Mouse (Mus musculus) Patski (cell line): ENCODE results near the gene Zwilch. TPM values are rescaled to one million over a fixed set of nuclear protein-coding genes. Genes with fewer than 3 reads are reported as not detected.

ENCODE experiments used
- ATAC-seq: fragments of 100-300 bp; one replicate; pipeline ENCODE4 v1.8.0; 2021
- CTCF ChIA-PET: fragments of 350-600 bp; sonication (Branson Sonifier 250); formaldehyde crosslinking; loops from one replicate; lab custom pipeline; 2022; ENCODE audit warnings: inconsistent platforms; lab: Charles Lee
- POLR2A ChIA-PET: fragments of 350-600 bp; sonication (Branson Sonifier 250); formaldehyde crosslinking; loops from one replicate; lab custom pipeline; 2022; ENCODE audit warnings: antibody characterized with exemption, inconsistent platforms; lab: Charles Lee
- DNase-seq: peaks from one replicate; pipeline ENCODE4 v3.0.0-alpha.2; 2011; ENCODE audit warnings: low read depth, low spot score
- H3K27me3 ChIP-seq: fragments of 371-371 bp; one replicate; pipeline ENCODE4 v1.5.1; 2021
- CTCF ChIP-seq: fragments of 100-300 bp; IDR thresholded peaks from one replicate; pipeline ENCODE4 v1.5.1; 2021
- in situ Hi-C: fragments of 300-500 bp; cut with MboI; formaldehyde crosslinking; loops from 3 replicates; pipeline ENCODE4 v1.11.1; 2018; ENCODE audit warnings: low pct_unique_long_range_greater_than_20kb, mixed read lengths
- polyA plus RNA-seq: library from polyadenylated mRNA; unstranded; gene quantifications from one replicate; pipeline ENCODE4 v1.2.3, GENCODE M21; 2021

The Zwilch gene
- 35.4 TPM for polyA plus RNA-seq

DNA sequence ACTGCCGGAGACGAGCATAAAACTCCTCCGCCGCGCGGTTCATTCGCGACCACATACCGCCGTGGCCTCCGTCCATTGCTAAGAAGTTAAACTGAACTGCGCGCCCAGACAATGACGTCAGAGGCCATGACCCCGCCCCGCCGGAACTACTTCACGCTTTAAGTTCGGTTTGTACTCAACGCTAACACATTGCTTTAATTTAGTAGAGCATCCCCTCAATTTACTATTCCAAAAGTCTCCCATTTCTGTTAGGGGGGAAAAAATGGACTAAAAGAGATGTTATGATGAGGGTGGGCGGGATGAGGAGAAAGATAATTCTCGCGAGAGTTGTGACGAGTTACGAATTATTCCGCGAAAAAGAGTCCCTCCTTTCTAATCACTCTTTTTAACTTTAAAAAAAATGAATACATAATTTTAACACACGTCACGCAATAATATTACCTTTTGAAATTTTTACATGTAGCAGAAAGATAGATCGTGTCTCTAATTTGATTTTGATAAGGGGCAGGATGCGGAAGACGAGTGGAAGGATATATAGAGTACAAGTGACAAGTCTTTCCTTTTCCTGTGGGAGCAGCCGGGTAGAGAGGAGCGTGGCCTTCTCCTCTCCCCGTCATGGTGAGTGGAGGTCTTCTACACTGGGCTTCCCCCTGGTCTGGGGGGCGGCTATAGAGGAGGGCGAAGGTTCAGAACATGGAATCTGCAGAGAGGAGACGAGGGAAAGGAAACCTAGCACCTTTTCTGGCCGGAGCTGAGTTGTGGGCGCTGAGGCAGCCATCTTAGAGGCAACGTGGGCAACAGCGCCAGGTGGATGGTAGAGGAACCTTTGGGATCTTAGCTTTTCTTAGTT is at the start of gene Zwilch, which contains the start of gene Rpl4:
TSS of gene Zwilch (minus strand) at position 289 of the 850 bp plus-strand sequence.
TSS of gene Rpl4 (plus strand) at position 560 of the 850 bp plus-strand sequence.
- peak; percentile 76 for DNase-seq
- in situ Hi-C loops: no loop called here

DNA sequence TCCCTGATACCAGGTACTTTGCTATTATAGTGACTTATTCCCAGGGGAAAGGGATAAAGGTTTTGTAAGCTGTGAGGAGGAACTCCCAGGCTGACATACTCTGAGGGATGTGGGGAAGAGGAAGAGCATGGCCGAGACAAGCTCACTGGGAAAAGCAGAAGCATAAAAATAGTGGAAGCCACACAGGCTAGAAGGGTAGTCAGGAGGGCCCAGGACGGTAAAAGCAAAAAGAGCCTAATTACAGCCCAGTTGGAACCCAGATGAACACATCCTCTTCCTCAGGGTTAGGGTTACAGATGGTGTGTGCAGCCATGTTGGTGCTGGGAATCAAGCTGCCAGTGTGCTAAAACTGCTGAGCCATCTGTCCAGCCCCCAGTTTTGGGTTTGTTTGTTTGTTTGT is 49.2 kb upstream of the Zwilch start:
- CTCF ChIA-PET: no interaction called here
- H3K27me3 ChIP-seq: no peaks in the 10 kb centered on the region

More for the DNA sequence above, at the start of gene Zwilch, which contains the start of gene Rpl4:
- no peak for TF ChIP-seq CTCF
- CTCF ChIA-PET: no interaction called here
- H3K27me3 ChIP-seq: no peaks in the 10 kb centered on the region
- POLR2A ChIA-PET: interaction anchor here (0.9 to 1.2 kb wide), 2 partner anchors 11 to 83 kb away, joined by 3 read pairs; no protein-coding TSS in a partner anchor
- ATAC-seq: peak; percentile 62

DNA sequence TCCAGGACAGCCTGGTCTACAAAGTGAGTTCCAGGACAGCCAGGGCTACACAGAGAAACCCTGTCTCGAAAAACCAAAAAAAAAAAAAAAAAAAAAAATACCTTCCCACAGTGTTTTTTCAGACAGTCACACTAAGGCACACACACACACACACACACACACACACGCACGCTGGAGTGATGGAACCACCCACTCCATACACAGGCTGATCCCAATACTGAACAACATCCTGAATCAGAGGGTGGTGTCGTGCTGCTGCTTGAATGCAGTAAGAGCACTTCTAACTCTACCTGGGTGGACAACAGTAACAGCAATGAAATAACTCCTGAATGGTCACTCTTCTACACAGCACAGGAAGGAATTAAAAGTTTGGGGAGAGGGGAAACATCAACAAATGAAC is 48.6 kb upstream of the Zwilch start:
- DNase-seq: no peak
- no peak for TF ChIP-seq CTCF
- ChIA-PET CTCF (no interaction called here), POLR2A (no interaction called here)
- ATAC-seq: no peak
- no peaks in the 10 kb centered on the region for H3K27me3 ChIP-seq
- in situ Hi-C loops: no loop called here

More for the DNA sequence above, 49.2 kb upstream of the Zwilch start:
- TF ChIP-seq CTCF: no peak
- no peak for DNase-seq
- POLR2A ChIA-PET: no interaction called here
- ATAC-seq: no peak
- in situ Hi-C loops: no loop called here

DNA sequence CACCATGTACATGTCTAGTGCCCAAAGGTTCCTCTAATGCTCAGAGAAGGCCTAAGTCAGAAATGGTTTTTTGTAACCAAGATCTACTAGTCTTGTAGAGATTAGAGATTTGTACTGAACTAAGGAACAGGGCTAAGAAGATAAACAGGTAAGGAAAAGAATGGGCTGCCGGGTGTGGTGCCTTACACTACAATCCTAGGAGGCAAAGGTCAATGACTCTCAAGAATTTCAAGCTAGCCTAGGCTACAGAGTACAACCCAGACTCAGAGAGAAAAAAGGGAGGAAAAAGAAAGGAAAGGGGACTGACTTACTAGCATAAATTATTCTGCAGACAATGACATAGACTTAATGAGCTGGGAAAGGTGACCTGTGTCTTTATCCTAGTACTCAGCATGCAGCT is 47.7 kb upstream of the Zwilch start:
- no peak for DNase-seq
- in situ Hi-C loops: no loop called here
- CTCF ChIA-PET: interaction anchor here (0.8 kb wide), 1 partner anchor 9 kb away, joined by 3 read pairs; no protein-coding TSS in a partner anchor

DNA sequence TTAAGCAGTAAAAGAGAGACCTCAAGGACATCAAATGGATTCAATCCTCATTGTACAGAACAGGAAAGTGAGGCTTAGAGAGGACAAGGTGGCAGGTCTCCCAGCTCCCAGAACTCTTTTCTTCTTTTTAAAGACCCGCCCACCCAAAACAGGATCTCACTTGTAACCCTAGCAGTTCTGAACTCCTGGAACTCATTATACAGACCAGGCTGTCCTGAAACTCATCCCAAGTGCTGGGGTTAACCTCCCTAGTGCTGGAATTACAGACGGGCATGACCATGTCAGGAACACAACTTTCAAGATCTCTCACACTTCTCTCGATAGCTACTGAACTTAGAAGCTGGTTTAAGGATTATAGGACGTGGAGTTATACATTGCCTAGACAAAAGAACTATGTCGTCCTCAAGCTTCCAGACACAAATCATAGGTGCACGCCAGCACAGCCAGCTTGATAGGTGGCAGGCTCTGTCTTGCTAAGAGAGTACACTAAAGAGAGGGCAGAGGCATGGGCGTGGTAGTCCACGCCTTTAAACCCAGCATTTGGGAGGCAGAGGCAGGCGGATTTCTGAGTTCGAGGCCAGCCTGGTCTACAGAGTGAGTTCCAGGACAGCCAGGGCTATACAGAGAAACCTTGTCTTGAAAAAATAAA is 47.0 kb upstream of the Zwilch start:
- no peak for ATAC-seq

More for the DNA sequence above, 47.7 kb upstream of the Zwilch start:
- ATAC-seq: no peak
- no peak for TF ChIP-seq CTCF
- POLR2A ChIA-PET: no interaction called here
- H3K27me3 ChIP-seq: no peaks in the 10 kb centered on the region

DNA sequence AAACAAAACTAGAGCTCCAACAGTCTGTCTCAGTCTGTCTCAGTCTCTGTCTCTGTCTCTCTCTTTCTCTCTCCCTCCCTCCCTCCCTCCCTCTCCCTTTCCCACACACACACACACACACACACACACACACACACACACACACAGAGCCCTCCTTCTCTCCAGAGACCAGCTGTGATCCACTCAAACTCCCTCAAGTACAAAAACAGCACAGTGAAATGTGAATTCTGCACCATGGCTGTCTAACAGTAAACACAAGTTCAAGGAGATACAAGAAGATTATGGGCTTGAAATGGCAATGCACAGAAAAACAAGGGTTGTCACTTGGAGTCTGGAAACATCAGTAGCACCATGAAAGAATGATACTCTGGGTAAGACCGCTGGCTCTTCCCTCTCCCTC is 46.4 kb upstream of the Zwilch start:
- ATAC-seq: no peak
- ChIA-PET POLR2A (no interaction called here), CTCF (no interaction called here)
- H3K27me3 ChIP-seq: no peaks in the 10 kb centered on the region
- no peak for DNase-seq
- in situ Hi-C loops: no loop called here
- no peak for TF ChIP-seq CTCF

More for the DNA sequence above, 47.0 kb upstream of the Zwilch start:
- POLR2A ChIA-PET: no interaction called here
- TF ChIP-seq CTCF: no peak
- no peaks in the 10 kb centered on the region for H3K27me3 ChIP-seq
- DNase-seq: no peak
- CTCF ChIA-PET: interaction anchor here (0.8 kb wide), 1 partner anchor 10 kb away, joined by 3 read pairs; no protein-coding TSS in a partner anchor
- in situ Hi-C loops: no loop called here

DNA sequence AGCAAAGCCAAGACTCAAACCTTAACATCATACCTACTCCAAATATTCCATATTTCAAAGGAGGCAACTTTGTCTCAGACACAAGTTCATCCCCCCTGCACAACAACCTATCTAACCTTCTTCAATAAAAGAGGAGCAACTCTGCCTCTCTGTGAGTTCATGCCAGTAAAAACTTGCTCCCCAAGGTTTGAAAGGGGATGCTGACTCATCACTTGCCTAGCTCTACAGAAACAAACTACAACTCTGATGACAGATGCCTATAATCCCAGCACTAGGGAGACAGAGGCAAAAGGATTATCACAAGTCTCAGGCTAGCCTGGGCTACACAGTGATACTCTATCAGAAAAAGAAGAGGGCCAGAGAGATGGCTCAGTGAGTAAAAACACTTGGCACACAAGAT is 45.0 kb upstream of the Zwilch start:
- in situ Hi-C loops: no loop called here
- H3K27me3 ChIP-seq: no peaks in the 10 kb centered on the region
- no peak for TF ChIP-seq CTCF
- no peak for ATAC-seq
- ChIA-PET CTCF (interaction anchor here (1.9 kb wide), 1 partner anchor 10 kb away, joined by 6 read pairs; no protein-coding TSS in a partner anchor), POLR2A (no interaction called here)
- no peak for DNase-seq

DNA sequence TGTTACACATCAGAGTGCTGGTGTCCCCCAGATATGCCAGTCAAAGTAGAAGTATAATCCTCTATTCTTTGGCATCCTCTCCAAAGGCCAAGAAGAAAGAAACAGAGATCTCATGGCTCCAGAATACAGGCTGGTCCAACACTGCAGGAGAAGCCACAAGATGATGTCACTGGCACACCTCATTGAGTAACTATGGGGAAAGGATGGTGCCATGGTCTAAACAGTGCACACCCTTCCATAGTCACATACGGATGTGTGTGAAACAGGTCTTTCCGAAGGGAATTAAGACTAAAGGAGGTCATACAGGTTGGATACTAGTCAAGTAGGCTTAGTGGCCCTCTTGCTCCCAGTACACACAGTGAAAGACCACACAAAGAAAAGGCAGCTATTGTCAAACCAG is 43.7 kb upstream of the Zwilch start:
- ChIA-PET POLR2A (interaction anchor here (1.3 kb wide), 1 partner anchor 14 kb away, joined by 4 read pairs; no protein-coding TSS in a partner anchor), CTCF (interaction anchor here (1.9 kb wide), 1 partner anchor 9 kb away, joined by 6 read pairs; no protein-coding TSS in a partner anchor)
- no peaks in the 10 kb centered on the region for H3K27me3 ChIP-seq
- ATAC-seq (no peak), DNase-seq (no peak)
- in situ Hi-C loops: no loop called here
- TF ChIP-seq CTCF: no peak

DNA sequence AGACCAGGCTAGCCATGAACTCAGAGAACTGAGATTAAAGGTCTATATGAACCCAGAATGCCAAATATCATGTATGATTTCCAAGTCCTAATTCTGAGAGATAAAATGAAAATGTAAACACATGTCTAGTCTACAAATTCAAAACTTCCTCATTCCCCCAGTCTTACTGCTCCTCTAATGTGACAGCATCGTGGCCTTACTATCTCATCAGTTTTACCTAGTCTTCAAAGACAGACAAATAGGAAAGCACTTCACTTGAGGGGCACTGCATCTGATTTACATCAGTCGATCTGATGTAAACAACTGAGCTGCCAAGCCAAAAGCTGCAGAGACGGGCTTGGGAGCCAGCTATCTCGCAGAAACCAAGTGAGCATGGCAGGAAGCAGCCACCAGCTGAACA is 43.2 kb upstream of the Zwilch start:
- no peak for TF ChIP-seq CTCF
- ATAC-seq (no peak), DNase-seq (no peak)
- no peaks in the 10 kb centered on the region for H3K27me3 ChIP-seq
- ChIA-PET CTCF (interaction anchor here (1.9 kb wide), 1 partner anchor 8 kb away, joined by 6 read pairs; no protein-coding TSS in a partner anchor), POLR2A (interaction anchor here (1.3 kb wide), 1 partner anchor 14 kb away, joined by 4 read pairs; no protein-coding TSS in a partner anchor)
- in situ Hi-C loops: no loop called here

DNA sequence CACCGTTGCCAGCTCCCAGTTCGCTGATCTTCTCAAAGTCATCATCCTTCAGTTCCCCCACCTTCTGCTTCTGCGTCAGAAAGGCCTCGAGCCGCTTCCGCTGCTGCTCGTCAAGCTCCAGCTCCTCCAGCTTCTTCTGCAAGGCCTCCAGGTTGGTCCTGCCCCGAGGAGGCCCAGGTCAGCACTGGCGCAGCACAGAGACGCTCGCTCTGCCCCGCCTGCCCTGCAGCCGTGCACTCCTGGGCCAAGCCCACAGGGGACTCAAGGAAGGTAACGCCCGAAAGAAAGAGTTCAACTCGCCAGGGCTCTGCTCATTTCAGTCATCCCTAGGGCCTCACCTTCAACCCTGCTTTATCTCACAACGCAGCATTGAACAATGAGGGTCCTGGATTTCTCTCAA is 41.5 kb upstream of the Zwilch start:
- in situ Hi-C loops: no loop called here
- TF ChIP-seq CTCF: no peak
- CTCF ChIA-PET: interaction anchor here (0.8 kb wide), 1 partner anchor 9 kb away, joined by 3 read pairs; no protein-coding TSS in a partner anchor
- DNase-seq (no peak), ATAC-seq (no peak)
- H3K27me3 ChIP-seq: no peaks in the 10 kb centered on the region
- POLR2A ChIA-PET: interaction anchor here (1.4 kb wide), 1 partner anchor 38 kb away, joined by 6 read pairs; no protein-coding TSS in a partner anchor
